Comparison of ENCODE assay signal across 8 mouse cellular contexts in genomic region chr5:143572195-143572594, GRCm38 (mm10). TPM values are rescaled to one million over a fixed set of nuclear protein-coding genes. Genes with fewer than 3 reads are reported as not detected.
DNase-seq lines count a peak whose midpoint lies in the region; ATAC-seq and TF ChIP-seq lines count a peak whose summit lies in the region.

No protein-coding gene starts in this region.

- H3K4me3 ChIP-seq in kidney, embryonic 15.5 days (replicated peaks) = no peak overlapping the region
- H3K4me3 ChIP-seq in layer of hippocampus, adult 2 months = no peak overlapping the region
- no peak overlapping the region for H3K4me3 ChIP-seq in forebrain, embryonic 16.5 days (replicated peaks; ENCODE audit: low read length)

- no peaks in the 10 kb centered on the region for H3K36me3 ChIP-seq in kidney, embryonic 15.5 days
- no peaks in the 10 kb centered on the region for H3K36me3 ChIP-seq in forebrain, embryonic 16.5 days (ENCODE audit: control insufficient read depth, insufficient read depth)

- H3K9ac ChIP-seq in kidney, embryonic 15.5 days = no peak overlapping the region
- H3K9ac ChIP-seq in forebrain, embryonic 16.5 days (replicated peaks; ENCODE audit: low read depth, low read length) = no peak overlapping the region

- ATAC-seq in kidney, embryonic 15.5 days (replicated peaks; ENCODE audit: low FRiP score) = peak; percentile 40; the same call in 1 of the 2 replicates
- no peak for ATAC-seq in forebrain, embryonic 16.5 days

- peak; percentile 83 to 84 for DNase-seq in adrenal gland, adult (ENCODE audit: inconsistent age in 2 of 2, low spot score in 1 of 2)
- no peak for DNase-seq in adrenal gland, postnatal 4 days (ENCODE audit: low spot score in 2 of 2)
- DNase-seq in heart, adult 9 months (ENCODE audit: low spot score in 2 of 2) = peak; percentile 89 to 91
- peak; percentile 91 for DNase-seq in skeletal muscle tissue, adult 2 months (ENCODE audit: low read depth, low spot score)
- no peak for DNase-seq in layer of hippocampus, adult 2 months (ENCODE audit: low spot score in 2 of 2)
- no peak for DNase-seq in left cerebral cortex, adult 11 months (ENCODE audit: low spot score)

- no peak overlapping the region for H3K4me2 ChIP-seq in kidney, embryonic 15.5 days
- H3K4me2 ChIP-seq in forebrain, embryonic 16.5 days (ENCODE audit: low read length) = no peak overlapping the region

- TF ChIP-seq CTCF in layer of hippocampus, adult 2 months (conservative IDR thresholded peaks at IDR 0.05) = no peak

- H3K9me3 ChIP-seq in kidney, embryonic 15.5 days (replicated peaks) = no peaks in the 10 kb centered on the region
- H3K9me3 ChIP-seq in forebrain, embryonic 16.5 days (ENCODE audit: control insufficient read depth, low read length) = no peaks in the 10 kb centered on the region

- H3K27me3 ChIP-seq in kidney, embryonic 15.5 days = no peaks in the 10 kb centered on the region
- no peaks in the 10 kb centered on the region for H3K27me3 ChIP-seq in forebrain, embryonic 16.5 days (replicated peaks; ENCODE audit: control insufficient read depth, insufficient read depth, low read length)

- peaks cover 17% of the 10 kb centered on the region; the same call in 1 of the 2 replicates for H3K4me1 ChIP-seq in kidney, embryonic 15.5 days
- no peaks in the 10 kb centered on the region for H3K4me1 ChIP-seq in forebrain, embryonic 16.5 days (replicated peaks; ENCODE audit: control insufficient read depth, insufficient read depth, low read length)

- H3K27ac ChIP-seq in kidney, embryonic 15.5 days = peak overlapping the region; percentile 78
- H3K27ac ChIP-seq in layer of hippocampus, adult 2 months = no peak overlapping the region
- H3K27ac ChIP-seq in forebrain, embryonic 16.5 days (ENCODE audit: low read length) = no peak overlapping the region

- WGBS in kidney, embryonic 15.5 days = 53% methylated on average over 5 of the region's 5 CpGs
- WGBS in forebrain, embryonic 16.5 days = 88% methylated on average over 5 of the region's 5 CpGs

RNA-seq across cellular contexts. Expression of gene Rac1, which starts 44.4 kb away (rescaled TPM):
- 100 to 1,000 TPM; 390 TPM for total RNA-seq in adrenal gland, postnatal 4 days (2021)
- polyA plus RNA-seq in kidney, embryonic 15.5 days (2015; fragmentation: Nextera tagmentation; extraction: Ambion mirVana) = 459 and 494 TPM in 2 replicates
- total RNA-seq in layer of hippocampus, adult 2 months (2021) = 100 to 1,000 TPM; 393 to 396 TPM
- 385 and 445 TPM in 2 replicates for polyA plus RNA-seq in forebrain, embryonic 16.5 days (2015; fragmentation: Nextera tagmentation; extraction: Ambion mirVana)

RNA-seq across cellular contexts. Expression of gene Cyth3, which starts 50.1 kb away (rescaled TPM):
- total RNA-seq in adrenal gland, postnatal 4 days (2021) = 100 to 1,000 TPM; 195 to 200 TPM
- 66.0 and 71.5 TPM in 2 replicates for polyA plus RNA-seq in kidney, embryonic 15.5 days (2015; fragmentation: Nextera tagmentation; extraction: Ambion mirVana)
- total RNA-seq in layer of hippocampus, adult 2 months (2021) = 10 to 100 TPM; 43.7 to 46.1 TPM
- polyA plus RNA-seq in forebrain, embryonic 16.5 days (2015; fragmentation: Nextera tagmentation; extraction: Ambion mirVana) = 48.8 and 51.9 TPM in 2 replicates

Comparison
In these comparisons a context has a peak if more than half of its experiments do, and no peak if none do; other contexts are left out.
1. DNase-seq: peak in adrenal gland, adult (2 of 2), heart, adult 9 months (2 of 2) and skeletal muscle tissue, adult 2 months (single experiment); none in adrenal gland, postnatal 4 days (0 of 2), layer of hippocampus, adult 2 months (0 of 2) and left cerebral cortex, adult 11 months (single experiment).
2. RNA of gene Cyth3, which starts 50.1 kb away (total RNA-seq): 195 to 200 TPM in adrenal gland, postnatal 4 days; 43.7 to 46.1 TPM in layer of hippocampus, adult 2 months; every median in the first group is over 4 times any median in the second.